Mouse (Mus musculus) cerebellum, adult 8-10 months (tissue): ENCODE data around the gene Dennd4c.

Experiments
- DNase-seq: peaks from one replicate; pipeline ENCODE4 v3.0.0; 2022

Dennd4c gene

DNA sequence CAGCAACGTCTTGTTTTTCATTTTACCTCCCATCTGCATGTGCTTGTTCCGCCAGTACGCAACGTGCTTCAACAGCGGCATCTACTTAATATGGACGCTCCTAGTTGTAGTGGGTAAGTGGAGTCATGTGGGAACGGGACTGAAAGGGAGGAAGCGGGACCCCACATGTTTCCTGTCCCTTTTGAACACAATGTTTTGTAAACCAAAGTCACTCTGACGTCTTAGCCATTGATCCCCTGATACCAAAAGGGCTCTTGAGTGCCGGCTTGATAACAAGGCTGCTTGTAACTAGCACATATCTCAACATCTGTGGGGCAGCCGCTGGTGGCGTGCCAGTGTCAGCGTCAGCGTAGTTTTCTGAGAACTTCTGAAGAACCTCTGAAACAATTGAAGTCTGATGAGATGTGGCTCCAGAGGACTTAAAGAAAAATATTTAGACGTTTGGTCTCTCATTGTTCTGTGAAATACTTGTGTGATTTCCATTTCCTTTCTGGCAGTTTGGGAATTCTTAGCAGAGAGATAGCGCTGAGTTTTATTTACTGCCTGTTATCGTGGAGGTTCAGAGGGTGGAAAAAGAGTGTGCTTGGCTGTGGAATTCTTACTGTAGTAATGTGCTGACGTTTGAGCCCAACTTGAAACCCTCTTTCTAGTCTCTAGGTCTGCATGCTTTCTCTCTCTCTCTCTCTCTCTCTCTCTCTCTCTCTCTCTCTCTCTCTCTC is 138.0 kb downstream of the Dennd4c start:
- DNase-seq = no peak

GRCm38 (mm10) chr4:86887879-86888278 is 139.5 kb downstream of the Dennd4c start:
- no peak for DNase-seq

DNA sequence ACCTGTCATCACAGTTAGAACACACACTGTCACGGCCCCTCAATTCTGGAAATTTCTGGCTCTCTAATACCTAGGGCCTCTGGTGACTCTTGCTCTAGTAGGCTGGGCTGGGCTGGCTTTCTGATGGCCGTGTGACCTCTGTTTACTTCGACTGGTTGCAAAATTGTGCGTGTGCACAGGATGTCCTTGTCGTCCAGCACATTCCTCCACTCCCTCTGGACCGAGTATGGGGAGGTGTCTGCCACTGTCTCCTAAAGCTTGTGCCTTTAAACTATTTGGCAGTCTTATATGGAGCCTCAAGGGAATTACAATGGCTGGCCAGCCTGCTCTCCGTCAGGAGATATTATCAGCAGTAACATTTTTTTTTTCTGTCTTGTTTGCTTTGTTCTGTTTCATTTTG is 149.1 kb downstream of the Dennd4c start:
- no peak for DNase-seq

DNA sequence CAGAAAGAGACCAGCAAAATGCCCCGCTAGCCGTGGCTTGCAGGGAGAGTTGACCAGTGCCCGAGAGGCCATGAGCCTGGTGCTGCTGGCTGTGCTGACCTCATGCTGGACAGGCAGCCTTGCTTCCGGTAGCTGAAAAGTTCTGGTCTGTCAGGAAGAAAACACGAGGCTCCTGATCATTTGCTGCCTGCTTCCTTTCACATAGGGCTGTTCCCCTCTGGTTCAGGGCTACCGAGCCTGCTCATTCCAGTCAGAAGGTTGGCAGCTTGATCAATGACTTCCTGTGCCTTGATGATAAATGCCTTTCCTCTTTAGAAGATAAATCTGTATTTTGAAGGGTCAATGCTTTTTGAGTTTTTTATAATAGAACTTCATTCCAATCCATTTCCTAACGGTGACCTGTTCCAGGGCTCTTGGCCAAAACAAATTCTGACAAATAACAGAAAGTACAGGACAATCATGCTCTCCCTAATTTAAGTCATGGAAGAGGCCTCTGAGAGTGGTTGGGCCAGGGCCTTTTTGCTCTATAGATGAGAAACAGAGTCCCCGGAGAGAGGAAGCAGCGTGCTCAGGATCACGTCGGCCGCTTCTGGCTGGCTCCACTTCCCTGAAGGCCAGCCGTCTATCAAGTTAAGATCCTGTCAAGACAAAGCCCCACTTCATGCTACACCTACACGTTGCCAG is 150.6 kb downstream of the Dennd4c start:
- DNase-seq = no peak
